Mouse (Mus musculus): ENCODE data around the gene Cyp2g1.

DNA sequence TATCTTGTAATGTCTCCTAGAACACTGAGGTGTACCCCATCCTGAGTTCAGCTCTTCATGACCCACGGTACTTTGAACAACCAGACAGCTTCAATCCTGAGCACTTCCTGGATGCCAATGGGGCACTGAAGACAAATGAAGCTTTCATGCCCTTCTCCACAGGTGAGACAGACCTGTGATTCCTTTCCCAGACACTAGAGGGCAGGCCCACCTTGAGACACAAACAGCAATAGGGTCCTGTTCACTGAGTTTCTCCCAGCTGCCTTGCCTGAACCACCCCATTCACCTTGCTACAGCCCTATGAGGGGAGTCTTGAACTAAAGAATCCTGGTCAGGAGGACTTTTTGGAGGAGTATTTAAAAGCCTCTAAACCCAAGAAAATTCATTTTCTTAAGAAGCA lies 41.6 kb upstream of the Cyp2g1 start:
- TF ChIP-seq POLR2A (IDR thresholded peaks at IDR 0.05; ENCODE audit: borderline replicate concordance, extremely low read depth, low read depth, low read length), result no peak
- TF ChIP-seq CTCF (IDR thresholded peaks at IDR 0.05; ENCODE audit: insufficient read depth, low read length), result peak; percentile 56
